Mouse (Mus musculus) heart, embryonic 10.5 days (tissue): ENCODE results near the gene Raver2. TPM values are rescaled to one million over a fixed set of nuclear protein-coding genes. Genes with fewer than 3 reads are reported as not detected.
A peak's percentile ranks its signal among the peaks of the same experiment; 100 is the strongest.

Experiments used
- DNase-seq: peaks from one replicate; pipeline ENCODE4 v3.0.0-alpha.2; 2017; ENCODE audit warnings: low spot score
- H3K27ac ChIP-seq: fragments of 300-500 bp; sonication (generic); 2 replicates; pipeline ENCODE4 v1.5.1; 2016; ENCODE audit warnings: mild to moderate bottlenecking
- H3K27me3 ChIP-seq: fragments of 300-500 bp; sonication (generic); 2 replicates; pipeline ENCODE4 v1.6.1; 2016; ENCODE audit warnings: mild to moderate bottlenecking; ENCODE audit not compliant: poor library complexity, insufficient read depth, severe bottlenecking
- H3K36me3 ChIP-seq: fragments of 300-500 bp; sonication (generic); 2 replicates; pipeline ENCODE4 v1.6.1; 2016; ENCODE audit warnings: mild to moderate bottlenecking, moderate library complexity
- H3K4me1 ChIP-seq: fragments of 300-500 bp; sonication (generic); 2 replicates; pipeline ENCODE4 v1.6.1; 2016; ENCODE audit warnings: mild to moderate bottlenecking
- H3K4me3 ChIP-seq: fragments of 300-500 bp; sonication (generic); 2 replicates; pipeline ENCODE4 v1.5.1; 2016; ENCODE audit warnings: mild to moderate bottlenecking, moderate library complexity
- H3K9me3 ChIP-seq: fragments of 300-500 bp; sonication (generic); 2 replicates; pipeline ENCODE4 v1.6.1; 2016; ENCODE audit warnings: mild to moderate bottlenecking, moderate library complexity
- WGBS: fragments of 180-500 bp; shearing (Covaris S2); methylation state at CpG from one replicate; pipeline ENCODE4 v1.1.7; 2016; 5-methylcytosine and 5-hydroxymethylcytosine counted together
- polyA plus RNA-seq: library from polyadenylated mRNA; unstranded; fragments of >200 nt; fragmentation: Nextera tagmentation; extraction: Ambion mirVana; gene quantifications from 2 replicates; pipeline ENCODE4 v1.2.1, GENCODE M21; 2016

Gene Raver2
- polyA plus RNA-seq = 4.3 and 4.5 TPM in 2 replicates

GRCm38 (mm10) chr4:101068786-101069153, at the start of gene Raver2:
TSS of gene Raver2 (plus strand) at chr4:101068983.
- H3K9me3 ChIP-seq = no peaks in the 10 kb centered on the region
- peak; percentile 79 for DNase-seq
- peak within 1 kb of the TSS; percentile 89 for H3K27ac ChIP-seq
- H3K4me3 ChIP-seq = peak within 1 kb of the TSS; percentile 87
- H3K27me3 ChIP-seq = peaks cover 9% of the 10 kb centered on the region
- H3K36me3 ChIP-seq = no peaks in the 10 kb centered on the region
- 0 out of 2 replicates have a peak, but pooled peaks cover 3% of the 10 kb centered on the region for H3K4me1 ChIP-seq
- 4% methylated on average over 41 of the region's 54 CpGs for WGBS

- Histone ChIP-seq H3K4me1 (no peaks in the 10 kb centered on the region), H3K4me3 (no peak within 1 kb of the TSS), H3K27me3 (no peaks in the 10 kb centered on the region), H3K36me3 (no peaks in the 10 kb centered on the region), H3K27ac (no peak within 1 kb of the TSS), H3K9me3 (peaks cover 8% of the 10 kb centered on the region)
- WGBS = 73% methylated on average over 4 of the region's 4 CpGs
- DNase-seq = no peak
Observed at GRCm38 (mm10) chr4:101020596-101020995, 48.2 kb upstream of the Raver2 start, which contains the start of gene Gm10577. TSS of gene Gm10577 (minus strand) at chr4:101020696.

GRCm38 (mm10) chr4:101026566-101026965, 42.2 kb upstream of the Raver2 start:
- DNase-seq = no peak
- WGBS = 78% methylated on average over 5 of the region's 5 CpGs
- H3K27ac ChIP-seq = no peak overlapping the region
- peaks cover 8% of the 10 kb centered on the region for H3K9me3 ChIP-seq
- H3K36me3 ChIP-seq = no peaks in the 10 kb centered on the region
- H3K4me3 ChIP-seq = no peak overlapping the region
- H3K4me1 ChIP-seq = no peaks in the 10 kb centered on the region
- no peaks in the 10 kb centered on the region for H3K27me3 ChIP-seq

- DNase-seq = no peak
- Histone ChIP-seq H3K9me3 (peaks cover 8% of the 10 kb centered on the region), H3K4me1 (no peaks in the 10 kb centered on the region), H3K27me3 (no peaks in the 10 kb centered on the region), H3K27ac (no peak overlapping the region), H3K36me3 (no peaks in the 10 kb centered on the region), H3K4me3 (no peak overlapping the region)
- 68% methylated on average over 2 of the region's 2 CpGs for WGBS
Observed at GRCm38 (mm10) chr4:101026995-101027394, 41.8 kb upstream of the Raver2 start.

- Histone ChIP-seq H3K4me1 (no peaks in the 10 kb centered on the region), H3K27ac (no peak overlapping the region), H3K27me3 (no peaks in the 10 kb centered on the region), H3K9me3 (peaks cover 6% of the 10 kb centered on the region), H3K36me3 (no peaks in the 10 kb centered on the region), H3K4me3 (no peak overlapping the region)
- DNase-seq = no peak
- WGBS = 87% methylated on average over 9 of the region's 9 CpGs
Observed at GRCm38 (mm10) chr4:101027852-101028411, 40.9 kb upstream of the Raver2 start.

GRCm38 (mm10) chr4:101033047-101033446, 35.7 kb upstream of the Raver2 start:
- 66% methylated on average over 3 of the region's 3 CpGs for WGBS
- no peaks in the 10 kb centered on the region for H3K36me3 ChIP-seq
- DNase-seq = no peak

GRCm38 (mm10) chr4:101035131-101035530, 33.7 kb upstream of the Raver2 start:
- DNase-seq = no peak
- Histone ChIP-seq H3K27me3 (no peaks in the 10 kb centered on the region), H3K36me3 (no peaks in the 10 kb centered on the region), H3K27ac (no peak overlapping the region), H3K4me3 (no peak overlapping the region), H3K4me1 (no peaks in the 10 kb centered on the region), H3K9me3 (no peaks in the 10 kb centered on the region)
- WGBS = 81% methylated on average over 5 of the region's 5 CpGs

More at GRCm38 (mm10) chr4:101033047-101033446, 35.7 kb upstream of the Raver2 start:
- H3K4me1 ChIP-seq = no peaks in the 10 kb centered on the region
- H3K27me3 ChIP-seq = no peaks in the 10 kb centered on the region
- H3K4me3 ChIP-seq = no peak overlapping the region
- H3K27ac ChIP-seq = no peak overlapping the region
- no peaks in the 10 kb centered on the region for H3K9me3 ChIP-seq

GRCm38 (mm10) chr4:101037156-101037555, 31.6 kb upstream of the Raver2 start:
- H3K9me3 ChIP-seq = no peaks in the 10 kb centered on the region
- no peaks in the 10 kb centered on the region for H3K27me3 ChIP-seq
- no peaks in the 10 kb centered on the region for H3K4me1 ChIP-seq
- DNase-seq = no peak
- no peak overlapping the region for H3K27ac ChIP-seq
- H3K4me3 ChIP-seq = no peak overlapping the region
- H3K36me3 ChIP-seq = no peaks in the 10 kb centered on the region
- 65% methylated on average over 7 of the region's 7 CpGs for WGBS

GRCm38 (mm10) chr4:101043691-101044090, 25.1 kb upstream of the Raver2 start:
- Histone ChIP-seq H3K27me3 (no peaks in the 10 kb centered on the region), H3K4me1 (no peaks in the 10 kb centered on the region), H3K36me3 (no peaks in the 10 kb centered on the region), H3K27ac (no peak overlapping the region), H3K9me3 (no peaks in the 10 kb centered on the region), H3K4me3 (no peak overlapping the region)
- 75% methylated on average over 2 of the region's 2 CpGs for WGBS
- DNase-seq = no peak

GRCm38 (mm10) chr4:101044149-101044548, 24.6 kb upstream of the Raver2 start:
- Histone ChIP-seq H3K27ac (no peak overlapping the region), H3K4me3 (no peak overlapping the region), H3K4me1 (no peaks in the 10 kb centered on the region), H3K36me3 (no peaks in the 10 kb centered on the region), H3K9me3 (no peaks in the 10 kb centered on the region), H3K27me3 (no peaks in the 10 kb centered on the region)
- no peak for DNase-seq

- Histone ChIP-seq H3K36me3 (no peaks in the 10 kb centered on the region), H3K27ac (no peak overlapping the region), H3K27me3 (no peaks in the 10 kb centered on the region), H3K4me1 (no peaks in the 10 kb centered on the region), H3K9me3 (no peaks in the 10 kb centered on the region), H3K4me3 (no peak overlapping the region)
- no peak for DNase-seq
- WGBS = 80% methylated on average over 4 of the region's 4 CpGs
Observed at GRCm38 (mm10) chr4:101046576-101046975, 22.2 kb upstream of the Raver2 start.

GRCm38 (mm10) chr4:101062146-101062545, 6.6 kb upstream of the Raver2 start:
- Histone ChIP-seq H3K4me1 (no peaks in the 10 kb centered on the region), H3K36me3 (no peaks in the 10 kb centered on the region), H3K9me3 (no peaks in the 10 kb centered on the region), H3K4me3 (no peak overlapping the region), H3K27ac (no peak overlapping the region), H3K27me3 (no peaks in the 10 kb centered on the region)
- DNase-seq = no peak
- WGBS = 70% methylated on average over 2 of the region's 2 CpGs

GRCm38 (mm10) chr4:101066401-101066800, 2.4 kb upstream of the Raver2 start:
- no peaks in the 10 kb centered on the region for H3K36me3 ChIP-seq
- no peak for DNase-seq
- H3K9me3 ChIP-seq = no peaks in the 10 kb centered on the region
- H3K4me3 ChIP-seq = no peak overlapping the region
- H3K4me1 ChIP-seq = 0 out of 2 replicates have a peak, but pooled peaks cover 3% of the 10 kb centered on the region
- 65% methylated on average over 5 of the region's 5 CpGs for WGBS
- no peak overlapping the region for H3K27ac ChIP-seq
- peaks cover 9% of the 10 kb centered on the region for H3K27me3 ChIP-seq
